Mouse (Mus musculus) CD4-positive naive resting alpha-beta T cell, adult 76 days (primary cell): ENCODE results near the gene Gm9972. TPM values are rescaled to one million over a fixed set of nuclear protein-coding genes. Genes with fewer than 3 reads are reported as not detected.

Source experiments
- total RNA-seq: library from RNA; stranded (reverse); gene quantifications from one replicate; pipeline ENCODE4 v1.2.4, GENCODE M21; 2023

Gene Gm9972
- total RNA-seq = not detected

DNA sequence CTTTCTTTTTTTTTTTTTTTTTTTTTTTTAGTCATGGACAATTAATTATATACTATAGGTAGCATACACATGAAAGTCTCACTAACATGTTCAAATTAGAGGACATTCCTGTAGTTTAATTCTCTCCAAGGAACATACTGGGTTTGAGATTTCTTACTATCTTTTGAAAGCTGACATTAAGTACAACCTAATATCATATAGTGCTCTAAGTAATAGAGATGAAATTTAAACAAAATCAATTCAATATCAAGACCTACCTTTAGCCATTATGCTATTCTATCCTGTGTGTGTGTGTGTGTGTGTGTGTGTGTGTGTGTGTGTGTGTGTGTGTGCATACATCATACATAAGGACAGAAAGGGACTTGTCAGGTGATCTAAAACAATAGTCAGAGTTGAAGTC, at the start of gene Gm9972:
Gm9972 (plus strand) TSS at position 301 of the 400 bp plus-strand sequence.

Other genes starting within 250 kb of the Gm9972 start
- not detected for gene Atp10b, start 114.1 kb downstream of the Gm9972 start, total RNA-seq